Mouse (Mus musculus) adrenal gland, postnatal 10 days (tissue): ENCODE measurements at regions not wholly inside any gene's neighbourhood (a gene's known extent, or its start where the extent isn't known, plus 50 kb on each side); places are given as distances from the start of the nearest gene placed in this dataset.

Experiments used
- DNase-seq: peaks from one replicate; pipeline ENCODE4 v3.0.0; 2021; ENCODE audit warnings: mixed read lengths

DNA sequence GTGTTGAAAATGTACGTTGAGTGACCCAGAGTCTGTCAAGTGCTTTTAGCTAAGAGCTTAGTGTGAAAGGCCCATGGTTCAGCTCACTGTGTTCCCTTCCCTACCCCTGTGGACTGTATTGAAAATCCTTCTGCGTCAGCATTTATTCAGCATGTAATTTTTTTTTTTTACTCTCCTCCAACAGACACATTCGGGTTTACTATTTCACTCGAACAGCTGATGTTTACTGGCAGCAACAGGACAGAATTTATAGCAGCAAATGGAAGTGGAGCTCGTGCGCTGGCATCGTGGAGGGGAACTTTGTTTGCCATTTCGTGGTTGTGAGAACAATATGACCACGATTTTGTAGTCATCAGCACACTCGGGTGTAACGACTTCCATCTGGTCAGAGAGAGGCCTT is 105.0 kb upstream of the Rnaseh2b start:
- no peak for DNase-seq

DNA sequence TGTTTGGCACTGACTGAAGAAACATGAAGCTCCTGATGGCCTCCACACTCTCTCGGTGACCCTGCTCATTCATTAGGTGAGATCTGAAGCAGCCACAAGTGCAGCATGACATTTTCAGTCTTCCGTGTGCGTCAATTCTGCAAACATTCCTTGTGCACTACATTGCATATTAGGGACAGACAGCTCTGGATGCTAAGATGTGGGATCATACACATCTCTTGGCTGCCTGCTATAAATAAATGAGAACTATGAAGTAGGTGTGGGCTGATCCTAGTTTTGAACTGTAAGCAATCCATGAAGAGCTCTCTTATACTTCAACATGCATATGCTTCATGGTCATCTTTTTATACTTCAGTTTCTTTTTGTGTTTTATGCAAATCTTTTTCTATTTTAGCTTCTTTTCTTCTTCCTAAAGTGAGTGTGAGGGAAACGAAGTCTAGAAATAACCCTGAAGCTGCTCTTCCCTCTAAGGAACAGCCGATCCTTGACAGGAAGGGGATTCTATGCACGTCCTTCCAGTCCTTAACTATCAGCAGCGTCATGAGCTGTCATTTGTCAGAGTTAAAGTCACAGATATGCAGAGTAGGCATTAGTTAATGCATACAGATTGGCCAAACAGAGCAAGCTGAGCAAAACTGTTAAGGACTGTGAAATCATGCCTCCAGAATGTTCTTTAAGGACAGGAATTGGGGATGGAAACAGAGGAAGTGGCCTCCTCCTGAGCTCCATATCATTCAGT is 104.1 kb upstream of the Rnaseh2b start:
- no peak for DNase-seq

DNA sequence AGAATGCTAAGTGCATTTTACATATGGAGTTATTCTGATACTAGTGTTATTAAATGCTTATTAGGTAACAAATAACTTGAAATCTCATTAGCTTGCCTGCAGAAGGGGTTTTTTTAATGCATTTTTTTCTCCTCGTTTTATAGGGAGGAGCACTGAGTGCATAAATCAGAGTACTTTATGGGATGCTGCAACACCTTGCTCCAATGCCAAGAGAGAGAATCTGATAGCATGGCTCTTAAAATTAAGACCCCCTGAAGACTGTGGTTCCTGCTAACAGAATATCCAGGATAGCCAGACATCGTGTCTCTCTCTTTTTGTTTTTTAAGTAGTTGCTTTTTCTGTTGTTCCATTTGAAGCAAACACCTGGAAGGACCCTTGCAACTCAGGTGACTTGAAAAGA is 100.8 kb upstream of the Rnaseh2b start:
- DNase-seq, result no peak

DNA sequence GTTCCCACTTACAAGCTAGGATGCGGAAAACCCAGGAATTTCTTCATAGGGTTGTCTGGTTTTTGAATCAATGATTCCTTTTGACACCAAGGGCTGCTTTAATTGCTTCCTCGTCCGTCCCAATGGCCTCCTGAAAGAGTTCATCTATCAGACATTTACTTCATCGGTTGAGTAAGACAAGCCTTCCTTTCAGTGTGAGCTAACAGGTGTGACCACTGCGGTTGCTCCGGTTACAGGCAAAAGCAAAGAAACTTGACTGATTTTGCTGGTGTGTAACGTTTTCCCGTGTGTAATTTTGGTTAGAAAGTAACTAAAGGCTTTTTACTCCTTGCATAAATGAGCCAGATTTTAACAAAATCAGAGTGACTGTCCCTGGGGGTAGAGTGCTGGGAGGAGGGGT is 99.6 kb upstream of the Rnaseh2b start:
- no peak for DNase-seq

DNA sequence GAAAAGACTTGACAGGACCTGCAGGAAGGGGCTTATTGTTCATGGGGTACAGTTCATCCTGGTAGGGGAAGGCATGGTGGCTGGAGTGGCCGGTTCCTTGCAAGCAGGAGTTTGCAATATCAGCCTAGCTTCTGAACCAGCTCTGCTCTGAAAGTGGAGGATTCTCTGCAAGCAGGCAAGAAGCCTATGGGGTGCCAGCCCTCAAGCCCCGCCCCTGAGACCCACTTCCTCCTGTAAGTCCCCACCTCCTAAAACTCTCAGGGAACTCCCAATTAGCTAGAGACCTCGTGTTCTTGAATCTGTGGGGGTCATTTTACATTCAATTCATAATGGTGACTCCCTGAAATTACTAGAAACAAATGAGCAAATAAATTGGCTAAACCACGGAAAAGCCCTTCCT is 99.0 kb upstream of the Rnaseh2b start:
- DNase-seq, result no peak

DNA sequence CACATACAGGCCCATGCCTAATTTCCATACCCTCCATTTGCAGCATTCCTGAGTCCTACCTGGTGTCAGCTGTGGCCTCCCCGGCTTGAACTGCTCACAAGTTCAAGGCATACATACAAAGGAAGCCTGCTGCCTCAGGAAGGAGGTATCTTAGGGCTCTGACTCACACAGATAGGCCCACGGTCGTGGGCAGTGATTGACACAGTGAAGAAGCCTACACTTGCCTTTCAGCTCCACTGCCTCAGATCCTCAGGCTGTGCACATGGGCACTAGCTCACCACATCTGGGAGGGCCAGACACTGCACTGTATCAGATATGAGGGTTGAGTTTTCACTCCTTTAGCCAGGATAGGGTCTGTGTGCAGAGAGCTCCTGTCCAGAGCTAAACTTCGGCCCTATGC is 95.6 kb upstream of the Rnaseh2b start:
- DNase-seq, result no peak

DNA sequence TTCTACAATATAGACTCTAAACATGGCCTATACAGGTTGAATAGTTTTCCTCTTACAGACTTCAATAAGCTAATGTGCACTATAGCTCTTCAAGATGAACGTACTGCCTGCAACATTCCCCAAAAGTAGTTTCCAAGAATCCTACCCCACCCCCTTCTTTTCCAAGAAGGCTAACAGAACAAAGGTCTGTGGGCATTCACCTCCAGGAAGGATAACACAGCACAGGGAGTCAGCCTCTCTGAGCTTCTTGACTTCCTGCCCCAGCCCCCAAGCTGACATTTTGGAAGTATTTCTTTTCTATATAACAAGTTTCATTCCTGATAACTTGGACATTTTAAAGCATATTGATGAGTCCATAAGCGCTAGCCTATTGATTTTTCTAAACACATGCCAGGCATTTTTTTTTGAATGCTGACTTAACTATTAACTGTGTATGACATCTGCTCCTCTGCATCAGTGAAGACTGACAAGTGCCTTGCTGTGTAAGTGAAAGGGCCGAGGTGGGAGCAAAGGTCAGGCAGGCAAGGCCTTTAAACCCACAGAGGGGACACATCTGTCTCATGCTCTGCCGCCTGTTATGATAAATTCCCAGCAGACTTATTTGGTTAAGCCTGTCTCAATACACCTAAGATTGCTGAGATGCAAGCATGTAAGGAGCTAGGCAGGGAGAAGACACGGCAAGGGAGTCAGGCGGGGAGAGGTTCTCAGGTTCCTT is 93.8 kb upstream of the Rnaseh2b start:
- no peak for DNase-seq

DNA sequence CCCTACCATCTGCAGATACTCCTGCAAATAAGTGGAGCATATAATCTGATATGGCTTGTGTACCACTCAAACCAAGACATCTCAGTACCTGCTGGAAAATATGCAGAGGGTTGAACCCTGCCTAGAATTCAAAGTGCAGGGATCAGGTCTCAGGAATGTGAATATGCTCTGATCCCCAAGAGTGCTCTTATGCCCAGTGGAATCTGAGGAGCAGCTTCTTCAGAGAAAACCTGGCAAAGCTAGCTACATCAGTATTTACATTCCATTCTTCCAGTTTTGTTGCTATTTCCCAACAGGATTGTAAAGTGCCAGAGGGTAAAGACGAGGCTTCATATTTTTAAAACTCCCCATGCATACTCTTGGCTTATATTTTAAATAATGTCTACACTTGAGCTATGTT is 77.3 kb upstream of the Rnaseh2b start:
- no peak for DNase-seq

DNA sequence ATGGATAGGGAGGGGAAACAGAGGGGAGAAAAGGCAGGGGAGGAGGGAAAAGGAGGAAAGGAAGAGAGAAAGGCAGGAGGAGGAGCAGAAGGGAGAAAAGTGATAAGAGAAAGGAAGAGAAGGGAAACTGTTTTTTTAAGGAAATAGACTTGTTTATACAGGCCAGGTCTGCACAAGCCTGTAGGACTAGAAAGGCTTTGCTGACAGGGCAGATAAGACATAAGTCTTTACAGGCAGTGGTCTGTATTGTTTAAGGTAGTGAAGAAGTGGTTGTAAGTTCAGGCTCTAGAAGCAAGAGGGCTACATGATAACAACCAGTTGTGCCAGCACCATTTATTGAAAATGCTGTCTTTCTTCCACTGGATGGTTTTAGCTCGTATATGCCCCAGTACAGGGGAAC is 75.4 kb upstream of the Rnaseh2b start:
- DNase-seq, result no peak

DNA sequence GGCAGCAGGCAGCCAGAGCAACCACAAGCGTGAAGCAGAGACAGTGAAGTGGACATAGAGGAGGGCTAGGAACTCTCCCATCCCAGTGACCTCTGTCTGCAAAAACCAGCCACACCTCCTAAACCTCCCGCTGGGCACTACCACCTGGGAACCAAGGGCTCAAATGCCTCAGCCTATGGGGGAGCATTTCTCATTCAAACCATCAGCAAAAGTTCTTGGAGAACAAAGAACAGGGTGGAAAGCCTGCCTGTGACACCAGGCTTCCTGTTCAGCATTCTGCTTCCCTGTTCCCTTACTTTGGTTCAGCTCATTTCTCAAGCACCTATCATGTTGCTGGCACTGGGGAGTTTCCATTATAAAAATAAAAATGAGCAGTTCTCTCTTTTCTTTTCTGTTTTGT is 74.4 kb upstream of the Rnaseh2b start:
- DNase-seq, result no peak

DNA sequence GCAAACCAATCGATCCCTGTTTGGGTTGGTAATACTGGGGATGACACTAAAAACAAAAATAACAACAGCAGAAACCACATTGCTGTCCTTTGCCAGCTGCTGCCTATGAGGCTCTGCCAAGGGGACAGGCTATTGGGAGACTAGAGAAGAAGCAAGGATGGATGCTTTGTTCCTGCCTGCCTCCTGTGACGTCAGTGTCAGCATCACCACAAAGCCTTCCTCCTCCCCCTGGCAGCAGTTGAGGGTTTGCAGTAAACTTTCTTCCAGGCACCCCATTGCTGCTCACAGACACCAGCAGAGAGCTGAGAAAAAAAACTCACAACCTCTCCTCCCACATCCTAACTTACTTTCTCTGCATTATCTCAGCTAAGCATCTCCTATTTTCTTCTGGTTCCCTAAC is 73.7 kb upstream of the Rnaseh2b start:
- no peak for DNase-seq

DNA sequence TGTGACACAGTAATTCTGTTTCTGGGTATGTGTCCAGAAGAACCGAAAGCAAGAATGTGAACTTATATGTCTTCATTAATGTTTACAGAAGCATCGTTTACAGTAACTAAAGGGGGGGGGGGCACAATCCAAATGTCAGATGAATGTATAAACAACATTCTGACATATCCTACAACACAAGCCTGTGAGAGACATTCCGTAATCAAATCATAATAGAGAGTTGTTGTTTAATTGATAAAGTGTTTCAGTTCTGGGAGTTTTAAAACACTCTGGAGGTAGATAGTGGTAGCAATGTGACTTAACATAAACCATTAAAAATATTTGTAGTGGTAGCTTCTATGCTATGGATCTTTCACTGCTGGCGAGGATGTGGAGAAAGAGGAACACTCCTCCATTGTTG is 71.6 kb upstream of the Rnaseh2b start:
- no peak for DNase-seq
